Mouse (Mus musculus): Measurements from ENCODE around the gene Map3k14. TPM values are rescaled to one million over a fixed set of nuclear protein-coding genes. Genes with fewer than 3 reads are reported as not detected.

Gene Map3k14
- polyA plus RNA-seq, 2 experiments, result 4.6 to 10.0 TPM

- H3K4me1 ChIP-seq (ENCODE audit: control insufficient read depth, insufficient read depth, low read length), result peaks cover 43% of the 10 kb centered on the region
- H3K36me3 ChIP-seq (ENCODE audit: control insufficient read depth, insufficient read depth, low read length), result no peaks in the 10 kb centered on the region
- H3K27ac ChIP-seq (replicated peaks; ENCODE audit: low read depth, low read length), result no peak overlapping the region
- DNase-seq (ENCODE audit: low spot score) (no peak), ATAC-seq (ENCODE audit: low FRiP score, low read depth) (no peak)
- 31% methylated on average over 2 of the region's 2 CpGs for WGBS
- no peak overlapping the region for H3K9ac ChIP-seq (ENCODE audit: low read depth, low read length, severe bottlenecking)
- peak overlapping the region; percentile 73 for H3K4me2 ChIP-seq (replicated peaks; ENCODE audit: low read depth, low read length, severe bottlenecking)
- no peak for TF ChIP-seq POLR2A (IDR thresholded peaks at IDR 0.05; ENCODE audit: borderline replicate concordance, extremely low read depth, insufficient read depth, insufficient read length)
- H3K9me3 ChIP-seq (ENCODE audit: control insufficient read depth, low read length), result no peaks in the 10 kb centered on the region
- peak overlapping the region; percentile 71; the same call in 1 of the 2 replicates for H3K4me3 ChIP-seq (replicated peaks; ENCODE audit: low read length)
- H3K27me3 ChIP-seq (ENCODE audit: control insufficient read depth, insufficient read depth, low read length), result no peaks in the 10 kb centered on the region
These were observed 1.4 kb downstream of the Map3k14 start for GRCm38 (mm10) chr11:103265856-103266255.

GRCm38 (mm10) chr11:103265211-103265610, 2.1 kb downstream of the Map3k14 start:
- Histone ChIP-seq H3K36me3 (ENCODE audit: control insufficient read depth, insufficient read depth, low read length) (no peaks in the 10 kb centered on the region), H3K4me1 (ENCODE audit: control insufficient read depth, insufficient read depth, low read length) (peaks cover 43% of the 10 kb centered on the region), H3K27me3 (ENCODE audit: control insufficient read depth, insufficient read depth, low read length) (no peaks in the 10 kb centered on the region), H3K4me2 (replicated peaks; ENCODE audit: low read depth, low read length, severe bottlenecking) (no peak overlapping the region), H3K9me3 (ENCODE audit: control insufficient read depth, low read length) (no peaks in the 10 kb centered on the region), H3K9ac (ENCODE audit: low read depth, low read length, severe bottlenecking) (no peak overlapping the region), H3K27ac (replicated peaks; ENCODE audit: low read depth, low read length) (no peak overlapping the region), H3K4me3 (replicated peaks; ENCODE audit: low read length) (no peak overlapping the region)
- WGBS, result 71% methylated on average over 7 of the region's 7 CpGs
- no peak for TF ChIP-seq POLR2A (IDR thresholded peaks at IDR 0.05; ENCODE audit: borderline replicate concordance, extremely low read depth, insufficient read depth, insufficient read length)
- ATAC-seq (ENCODE audit: low FRiP score, low read depth), result no peak
- no peak for DNase-seq (ENCODE audit: low spot score)

GRCm38 (mm10) chr11:103264427-103265005, 2.8 kb downstream of the Map3k14 start:
- Histone ChIP-seq H3K27me3 (ENCODE audit: control insufficient read depth, insufficient read depth, low read length) (no peaks in the 10 kb centered on the region), H3K4me1 (ENCODE audit: control insufficient read depth, insufficient read depth, low read length) (peaks cover 43% of the 10 kb centered on the region), H3K4me2 (replicated peaks; ENCODE audit: low read depth, low read length, severe bottlenecking) (no peak overlapping the region), H3K27ac (replicated peaks; ENCODE audit: low read depth, low read length) (no peak overlapping the region), H3K9ac (ENCODE audit: low read depth, low read length, severe bottlenecking) (no peak overlapping the region), H3K36me3 (ENCODE audit: control insufficient read depth, insufficient read depth, low read length) (no peaks in the 10 kb centered on the region), H3K9me3 (ENCODE audit: control insufficient read depth, low read length) (no peaks in the 10 kb centered on the region), H3K4me3 (replicated peaks; ENCODE audit: low read length) (no peak overlapping the region)
- no peak for TF ChIP-seq POLR2A (IDR thresholded peaks at IDR 0.05; ENCODE audit: borderline replicate concordance, extremely low read depth, insufficient read depth, insufficient read length)
- WGBS, result 87% methylated on average over 20 of the region's 20 CpGs
- ATAC-seq (ENCODE audit: low FRiP score, low read depth) (no peak), DNase-seq (ENCODE audit: low spot score) (no peak)

GRCm38 (mm10) chr11:103263551-103263950, 3.7 kb downstream of the Map3k14 start:
- ATAC-seq (ENCODE audit: low FRiP score, low read depth), result no peak
- TF ChIP-seq POLR2A (IDR thresholded peaks at IDR 0.05; ENCODE audit: borderline replicate concordance, extremely low read depth, insufficient read depth, insufficient read length), result no peak
- no peaks in the 10 kb centered on the region for H3K36me3 ChIP-seq (ENCODE audit: control insufficient read depth, insufficient read depth, low read length)
- H3K9me3 ChIP-seq (ENCODE audit: control insufficient read depth, low read length), result no peaks in the 10 kb centered on the region
- no peak for DNase-seq (ENCODE audit: low spot score)
- no peak overlapping the region for H3K4me2 ChIP-seq (replicated peaks; ENCODE audit: low read depth, low read length, severe bottlenecking)
- WGBS, result 59% methylated on average over 10 of the region's 10 CpGs
- H3K4me3 ChIP-seq (replicated peaks; ENCODE audit: low read length), result no peak overlapping the region
- no peak overlapping the region for H3K9ac ChIP-seq (ENCODE audit: low read depth, low read length, severe bottlenecking)
- H3K27me3 ChIP-seq (ENCODE audit: control insufficient read depth, insufficient read depth, low read length), result no peaks in the 10 kb centered on the region
- peaks cover 39% of the 10 kb centered on the region for H3K4me1 ChIP-seq (ENCODE audit: control insufficient read depth, insufficient read depth, low read length)
- H3K27ac ChIP-seq (replicated peaks; ENCODE audit: low read depth, low read length), result no peak overlapping the region

GRCm38 (mm10) chr11:103262412-103263267, 4.6 kb downstream of the Map3k14 start:
- no peak for TF ChIP-seq POLR2A (IDR thresholded peaks at IDR 0.05; ENCODE audit: borderline replicate concordance, extremely low read depth, insufficient read depth, insufficient read length)
- Histone ChIP-seq H3K36me3 (ENCODE audit: control insufficient read depth, insufficient read depth, low read length) (no peaks in the 10 kb centered on the region), H3K4me3 (replicated peaks; ENCODE audit: low read length) (no peak overlapping the region), H3K4me2 (replicated peaks; ENCODE audit: low read depth, low read length, severe bottlenecking) (no peak overlapping the region), H3K9ac (ENCODE audit: low read depth, low read length, severe bottlenecking) (no peak overlapping the region), H3K4me1 (ENCODE audit: control insufficient read depth, insufficient read depth, low read length) (peaks cover 32% of the 10 kb centered on the region), H3K27ac (replicated peaks; ENCODE audit: low read depth, low read length) (no peak overlapping the region), H3K9me3 (ENCODE audit: control insufficient read depth, low read length) (no peaks in the 10 kb centered on the region), H3K27me3 (ENCODE audit: control insufficient read depth, insufficient read depth, low read length) (no peaks in the 10 kb centered on the region)
- no peak for ATAC-seq (ENCODE audit: low FRiP score, low read depth)
- 62% methylated on average over 20 of the region's 20 CpGs for WGBS
- DNase-seq (ENCODE audit: low spot score), result no peak
